Mouse (Mus musculus): Measurements from ENCODE around the gene Katnal1.

GRCm38 (mm10) chr5:148924586-148924985 is 4.5 kb downstream of the Katnal1 start:
- TF ChIP-seq CTCF (IDR thresholded peaks at IDR 0.05) (no peak), EP300 (IDR thresholded peaks at IDR 0.05) (no peak)
